Mouse (Mus musculus): ENCODE data around the gene Gm4498. TPM values are rescaled to one million over a fixed set of nuclear protein-coding genes. Genes with fewer than 3 reads are reported as not detected.
"Not testable (repeated sequence)": the region's sequence is repeated elsewhere in the genome, so short reads cannot be mapped to it uniquely, and the experiment has no call there.

Gene Gm4498
- not detected in 2 replicates for polyA plus RNA-seq (2012; rRNA removed)

DNA sequence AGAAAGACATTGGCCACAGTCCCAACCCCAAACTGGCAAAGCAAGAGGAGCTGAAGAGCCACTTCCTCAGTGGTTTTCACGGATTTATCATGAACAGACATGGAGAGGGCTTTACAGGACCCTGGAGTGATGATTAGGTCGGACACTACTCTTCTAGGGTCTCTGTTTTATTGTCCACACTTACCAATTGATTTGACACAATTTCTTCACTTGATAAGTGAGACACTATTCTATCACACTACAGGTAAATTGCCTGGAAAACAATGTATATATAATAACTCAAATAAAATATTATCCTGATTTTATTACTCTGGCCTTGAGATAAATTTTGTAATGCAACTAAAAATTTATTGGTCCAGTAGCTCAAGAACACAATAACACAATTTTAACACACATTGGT lies at the start of gene Gm4498:
Gm4498 (minus strand) TSS at position 101 of the 400 bp plus-strand sequence.
- not testable (repeated sequence) for H3K27me3 ChIP-seq (ENCODE audit: control insufficient read depth, insufficient read depth, low read length); DNase-seq; H3K4me1 ChIP-seq (ENCODE audit: control insufficient read depth, insufficient read depth, low read length); H3K4me3 ChIP-seq (replicated peaks; ENCODE audit: insufficient read depth, low read depth, low read length); H3K27ac ChIP-seq (ENCODE audit: insufficient read depth, low read length)
- WGBS = no CpG with 5 or more reads among the region's 2 CpGs

DNA sequence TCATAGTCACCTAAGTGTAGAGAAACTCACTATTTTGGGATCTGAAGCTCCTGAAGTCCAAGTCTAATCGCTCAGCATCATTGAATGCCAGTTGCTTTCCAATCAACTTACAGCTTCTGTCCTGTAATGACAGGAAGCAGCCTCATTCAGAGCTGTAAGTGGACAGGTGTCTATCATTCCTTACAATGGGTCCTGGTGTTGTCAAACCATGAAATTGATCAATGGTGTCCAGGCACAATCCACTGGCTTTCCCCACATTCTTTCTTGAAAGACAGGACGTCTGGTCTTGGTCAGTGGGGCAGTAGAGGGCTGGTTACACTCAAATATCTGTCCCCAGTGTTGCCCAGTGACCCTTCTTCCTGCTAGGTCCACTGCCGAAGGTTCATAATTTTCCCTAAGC lies 29.1 kb upstream of the Gm4498 start, which contains the start of gene Gm5890:
Gm5890 (minus strand) TSS at position 101 of the 400 bp plus-strand sequence.
- H3K4me3 ChIP-seq (replicated peaks; ENCODE audit: insufficient read depth, low read depth, low read length); DNase-seq; H3K4me1 ChIP-seq (ENCODE audit: control insufficient read depth, insufficient read depth, low read length); H3K27ac ChIP-seq (ENCODE audit: insufficient read depth, low read length); H3K27me3 ChIP-seq (ENCODE audit: control insufficient read depth, insufficient read depth, low read length): not testable (repeated sequence)
- WGBS = no CpG with 5 or more reads among the region's 3 CpGs

DNA sequence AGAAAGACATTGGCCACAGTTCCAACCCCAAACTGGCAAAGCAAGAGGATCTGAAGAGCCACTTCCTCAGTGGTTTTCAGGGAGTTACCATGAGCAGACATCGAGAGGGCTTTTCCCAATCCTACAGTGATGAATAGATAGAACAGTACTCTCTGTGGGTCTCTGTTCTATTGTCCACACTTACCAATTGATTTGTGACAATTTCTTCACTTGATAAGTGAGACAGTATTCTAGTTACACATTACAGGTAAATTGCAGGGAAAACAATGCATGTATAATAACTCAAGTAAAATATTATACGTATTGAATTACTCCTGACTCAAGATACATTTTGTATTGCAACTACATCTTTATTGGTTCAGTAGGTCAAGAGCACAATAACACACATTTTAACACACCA lies 28.1 kb downstream of the Gm4498 start, which contains the start of gene Gm6164:
Gm6164 (minus strand) TSS at position 101 of the 400 bp plus-strand sequence.
- H3K27me3 ChIP-seq (ENCODE audit: control insufficient read depth, insufficient read depth, low read length); H3K27ac ChIP-seq (ENCODE audit: insufficient read depth, low read length); DNase-seq; H3K4me1 ChIP-seq (ENCODE audit: control insufficient read depth, insufficient read depth, low read length); H3K4me3 ChIP-seq (replicated peaks; ENCODE audit: insufficient read depth, low read depth, low read length): not testable (repeated sequence)
- no CpG with 5 or more reads among the region's 2 CpGs for WGBS

DNA sequence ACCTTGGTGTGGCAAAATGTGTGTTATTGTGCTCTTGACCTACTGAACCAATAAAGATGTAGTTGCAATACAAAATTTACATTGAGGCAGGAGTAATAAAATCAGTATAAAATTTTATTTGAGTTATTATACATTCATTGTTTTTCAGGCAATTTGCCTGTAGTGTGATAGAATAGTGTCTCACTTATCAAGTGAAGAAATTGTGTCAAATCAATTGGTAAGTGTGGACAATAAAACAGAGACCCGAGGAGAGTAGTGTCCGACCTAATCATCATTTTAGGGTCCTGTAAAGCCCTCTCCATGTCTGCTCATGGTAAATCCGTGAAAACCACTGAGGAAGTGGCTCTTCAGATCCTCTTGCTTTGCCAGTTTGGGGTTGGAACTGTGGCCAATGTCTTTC lies 40.2 kb downstream of the Gm4498 start, which contains the start of gene Vmn1r95:
Vmn1r95 (plus strand) TSS at position 301 of the 400 bp plus-strand sequence.
- H3K27ac ChIP-seq (ENCODE audit: insufficient read depth, low read length); H3K4me1 ChIP-seq (ENCODE audit: control insufficient read depth, insufficient read depth, low read length); H3K27me3 ChIP-seq (ENCODE audit: control insufficient read depth, insufficient read depth, low read length); DNase-seq; H3K4me3 ChIP-seq (replicated peaks; ENCODE audit: insufficient read depth, low read depth, low read length): not testable (repeated sequence)
- no CpG with 5 or more reads among the region's 3 CpGs for WGBS

Other genes with a start within 250 kb of the Gm4498 start
- gene Nlrp9b, start 242.4 kb downstream of the Gm4498 start, polyA plus RNA-seq (2012; rRNA removed) = not detected in 2 replicates
- gene Vmn1r91, start 134.1 kb downstream of the Gm4498 start, polyA plus RNA-seq (2012; rRNA removed) = not detected in 2 replicates
- gene Gm16442, start 111.2 kb downstream of the Gm4498 start, polyA plus RNA-seq (2012; rRNA removed) = not detected in 2 replicates
- gene Vmn1r93, start 94.7 kb downstream of the Gm4498 start, polyA plus RNA-seq (2012; rRNA removed) = not detected in 2 replicates
- not detected in 2 replicates for gene Vmn1r94, start 65.5 kb downstream of the Gm4498 start, polyA plus RNA-seq (2012; rRNA removed)
- gene Vmn1r95, start 40.1 kb downstream of the Gm4498 start, polyA plus RNA-seq (2012; rRNA removed) = not detected in 2 replicates
- gene Gm6164, start 28.2 kb downstream of the Gm4498 start, polyA plus RNA-seq (2012; rRNA removed) = not detected in 2 replicates
- gene Gm5890, start 29.0 kb upstream of the Gm4498 start, polyA plus RNA-seq (2012; rRNA removed) = not detected in 2 replicates
- not detected in 2 replicates for gene Gm4133, start 100.2 kb upstream of the Gm4498 start, polyA plus RNA-seq (2012; rRNA removed)
- gene Gm5728, start 141.6 kb upstream of the Gm4498 start, polyA plus RNA-seq (2012; rRNA removed) = not detected in 2 replicates
- gene Vmn1r100, start 184.1 kb upstream of the Gm4498 start, polyA plus RNA-seq (2012; rRNA removed) = not detected in 2 replicates
- gene Vmn1r101, start 208.8 kb upstream of the Gm4498 start, polyA plus RNA-seq (2012; rRNA removed) = not detected in 2 replicates
- not detected in 2 replicates for gene Gm10670, start 241.1 kb upstream of the Gm4498 start, polyA plus RNA-seq (2012; rRNA removed)